Mouse (Mus musculus) forebrain, postnatal 0 days (tissue): ENCODE data around the gene Fkbp3. TPM values are rescaled to one million over a fixed set of nuclear protein-coding genes. Genes with fewer than 3 reads are reported as not detected.
A peak's percentile ranks its signal among the peaks of the same experiment; 100 is the strongest.

Experiments
- ATAC-seq: fragments of 200-750 bp; cut with Nextera tagmentation; 2 replicates; pipeline ENCODE4 v1.8.0; 2017; ENCODE audit warnings: mild to moderate bottlenecking, moderate library complexity
- DNase-seq: peaks from one replicate; pipeline ENCODE4 v3.0.0-alpha.2; 2015
- H3K27ac ChIP-seq: fragments of 300-500 bp; sonication (generic); 2 replicates; pipeline ENCODE4 v1.5.1; 2014; ENCODE audit warnings: low read depth, mild to moderate bottlenecking, antibody characterized with exemption, low read length, moderate library complexity, mixed read lengths
- H3K27me3 ChIP-seq: fragments of 300-500 bp; sonication (generic); 2 replicates; pipeline ENCODE4 v1.6.1; 2014; ENCODE audit warnings: mild to moderate bottlenecking, low read length, mixed read lengths; ENCODE audit not compliant: insufficient read depth
- H3K36me3 ChIP-seq: fragments of 300-500 bp; sonication (generic); 2 replicates; pipeline ENCODE4 v1.6.1; 2014; ENCODE audit warnings: mild to moderate bottlenecking, moderate library complexity; ENCODE audit not compliant: insufficient read depth
- H3K4me1 ChIP-seq: fragments of 300-500 bp; sonication (generic); 2 replicates; pipeline ENCODE4 v1.6.1; 2014; ENCODE audit warnings: antibody characterized with exemption; ENCODE audit not compliant: insufficient read depth
- H3K4me2 ChIP-seq: fragments of 300-500 bp; sonication (generic); 2 replicates; pipeline ENCODE4 v1.6.1; 2014; ENCODE audit warnings: low read depth, mild to moderate bottlenecking, moderate library complexity
- H3K4me3 ChIP-seq: fragments of 300-500 bp; sonication (generic); 2 replicates; pipeline ENCODE4 v1.5.1; 2014; ENCODE audit warnings: low read depth, low read length, mixed read lengths
- H3K9ac ChIP-seq: fragments of 300-500 bp; sonication (generic); 2 replicates; pipeline ENCODE4 v1.6.1; 2014; ENCODE audit warnings: mild to moderate bottlenecking
- H3K9me3 ChIP-seq: fragments of 300-500 bp; sonication (generic); 2 replicates; pipeline ENCODE4 v1.6.1; 2016; ENCODE audit warnings: low read length
- CTCF ChIP-seq: sonication (generic); IDR thresholded peaks from 2 replicates; pipeline ENCODE4 v1.5.1; 2016; ENCODE audit warnings: antibody characterized with exemption, control low read depth, low read depth
- WGBS: fragments of 180-500 bp; shearing (Covaris S2); extraction: QIAGEN DNeasy Blood & Tissue Kit; methylation state at CpG from one replicate; pipeline ENCODE4 v1.1.7; 2014; 5-methylcytosine and 5-hydroxymethylcytosine counted together
- polyA plus RNA-seq: library from polyadenylated mRNA; unstranded; fragments of >200 nt; fragmentation: Nextera tagmentation; extraction: Ambion mirVana; gene quantifications from 2 replicates; pipeline ENCODE4 v1.2.1, GENCODE M21; 2015
- total RNA-seq: library from RNA; depleted of rRNA; stranded (reverse); fragments of >200 nt; gene quantifications from 2 replicates; pipeline ENCODE4 v1.2.3, GENCODE M21; 2014

Fkbp3 gene
- total and polyA plus RNA-seq, 2 experiments from 2014 or later = 254 to 430 TPM

DNA sequence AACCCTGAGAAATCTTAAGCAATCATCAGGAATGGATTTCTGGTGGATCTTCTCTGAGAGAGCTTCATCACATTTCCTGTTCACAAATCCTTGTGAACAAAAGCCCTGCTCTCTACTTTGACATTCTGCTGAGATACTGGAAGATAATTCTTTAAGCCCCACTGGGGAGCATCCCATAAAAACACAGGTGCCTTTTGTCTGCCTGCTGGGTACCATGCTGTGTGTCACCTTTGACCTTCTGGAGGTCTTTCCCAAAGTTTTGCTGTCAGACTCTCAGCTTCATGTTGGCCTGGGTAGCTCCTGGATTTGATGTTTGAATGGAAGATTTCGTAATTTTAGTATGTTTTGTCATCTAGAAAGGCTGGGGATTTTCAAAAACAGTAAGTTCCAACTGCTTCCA, 34.9 kb upstream of the Fkbp3 start:
- H3K4me3 ChIP-seq = no peak overlapping the region
- no peaks in the 10 kb centered on the region for H3K4me1 ChIP-seq
- no peak for TF ChIP-seq CTCF
- H3K36me3 ChIP-seq = peaks cover 20% of the 10 kb centered on the region
- H3K27ac ChIP-seq = no peak overlapping the region
- DNase-seq (no peak), ATAC-seq (no peak)
- 84% methylated on average over 1 of the region's 1 CpGs for WGBS
- no peaks in the 10 kb centered on the region for H3K9me3 ChIP-seq
- no peaks in the 10 kb centered on the region for H3K27me3 ChIP-seq
- no peak overlapping the region for H3K9ac ChIP-seq
- H3K4me2 ChIP-seq = no peak overlapping the region

DNA sequence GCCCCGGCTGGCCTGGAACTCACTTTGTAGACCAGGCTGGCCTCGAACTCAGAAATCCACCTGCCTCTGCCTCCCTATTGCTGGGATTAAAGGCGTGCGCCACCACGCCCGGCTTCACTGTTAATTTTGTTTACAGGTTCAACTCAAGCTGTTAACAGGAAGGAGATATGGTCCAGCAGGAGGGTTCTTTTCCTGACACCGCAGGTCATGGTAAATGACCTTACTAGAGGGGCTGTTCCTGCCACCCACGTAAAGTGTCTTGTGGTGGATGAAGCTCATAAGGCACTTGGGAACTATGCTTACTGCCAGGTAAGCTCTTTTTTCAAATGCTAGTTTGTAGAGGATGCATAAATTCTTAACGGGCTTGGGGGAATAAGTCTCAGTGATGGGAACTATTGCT, 3.1 kb upstream of the Fkbp3 start:
- no peak for DNase-seq
- H3K27ac ChIP-seq = no peak overlapping the region
- WGBS = 91% methylated on average over 9 of the region's 9 CpGs
- no peak for ATAC-seq
- TF ChIP-seq CTCF = no peak
- H3K4me1 ChIP-seq = peaks cover 15% of the 10 kb centered on the region; the same call in 1 of the 2 replicates
- H3K27me3 ChIP-seq = no peaks in the 10 kb centered on the region
- H3K9ac ChIP-seq = no peak overlapping the region
- peak overlapping the region; percentile 90 for H3K4me3 ChIP-seq
- no peaks in the 10 kb centered on the region for H3K9me3 ChIP-seq
- H3K36me3 ChIP-seq = no peaks in the 10 kb centered on the region
- peak overlapping the region; percentile 83 for H3K4me2 ChIP-seq

DNA sequence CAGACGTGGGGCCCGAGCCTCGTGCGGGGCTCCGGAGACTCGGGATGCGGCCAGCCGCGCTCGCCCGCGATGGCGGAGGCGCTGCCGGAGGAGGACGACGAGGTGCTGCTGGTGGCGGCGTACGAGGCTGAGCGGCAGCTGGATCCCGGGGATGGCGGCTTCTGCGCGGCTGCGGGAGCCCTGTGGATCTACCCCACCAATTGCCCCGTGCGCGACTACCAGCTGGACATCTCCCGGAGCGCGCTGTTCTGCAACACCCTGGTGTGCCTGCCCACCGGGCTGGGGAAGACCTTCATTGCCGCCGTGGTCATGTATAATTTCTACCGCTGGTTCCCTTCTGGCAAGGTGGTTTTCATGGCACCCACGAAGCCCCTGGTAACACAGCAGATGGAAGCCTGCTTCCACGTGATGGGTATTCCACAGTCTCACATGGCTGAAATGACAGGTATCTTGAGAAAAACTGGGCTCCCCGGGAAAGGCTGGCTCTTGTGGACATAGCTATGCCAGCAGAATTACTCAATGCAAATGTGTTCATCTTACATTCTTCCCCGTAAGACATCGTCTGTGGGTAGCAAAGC, 2.0 kb upstream of the Fkbp3 start:
- peak overlapping the region; percentile 83 for H3K4me2 ChIP-seq
- H3K9me3 ChIP-seq = no peaks in the 10 kb centered on the region
- H3K9ac ChIP-seq = peak overlapping the region; percentile 75
- peak overlapping the region; percentile 90 for H3K4me3 ChIP-seq
- TF ChIP-seq CTCF = no peak
- H3K27ac ChIP-seq = peak overlapping the region; percentile 88
- H3K27me3 ChIP-seq = no peaks in the 10 kb centered on the region
- WGBS = 2% methylated on average over 40 of the region's 41 CpGs
- peaks cover 15% of the 10 kb centered on the region; the same call in 1 of the 2 replicates for H3K4me1 ChIP-seq
- DNase-seq (peak; percentile 49), ATAC-seq (peak; percentile 2)
- H3K36me3 ChIP-seq = no peaks in the 10 kb centered on the region

DNA sequence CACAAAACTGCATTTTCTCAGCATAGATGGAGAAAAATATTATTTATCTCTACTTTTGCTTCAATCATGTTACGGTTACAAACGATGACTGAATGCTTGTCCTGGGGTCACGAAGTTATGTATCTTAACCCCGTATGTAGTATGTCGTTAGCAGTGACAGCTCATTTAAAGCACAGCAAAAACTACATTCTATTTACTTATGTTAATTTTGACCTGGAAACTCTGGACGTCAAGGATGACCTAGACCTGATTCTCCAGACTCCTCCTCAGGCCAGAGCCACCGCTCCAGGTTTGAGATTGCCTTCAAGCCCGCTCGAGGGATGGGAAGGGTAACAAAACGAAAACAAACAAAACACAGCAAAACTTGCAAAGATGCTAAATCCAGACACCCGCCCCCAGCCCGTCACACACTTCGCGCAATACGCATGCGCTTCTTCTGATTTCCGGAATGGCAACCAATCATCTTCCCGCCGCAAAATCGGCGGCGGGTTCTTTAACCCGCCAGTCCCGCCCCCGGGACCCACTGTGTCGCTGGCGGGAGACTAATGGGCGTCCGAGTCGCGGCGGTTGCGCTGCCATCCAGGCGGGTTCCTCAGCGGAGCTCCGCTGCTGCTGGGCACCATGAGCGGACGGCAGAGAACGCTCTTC, 1.4 kb upstream of the Fkbp3 start, which contains the start of gene Fancm:
Gene Fancm (plus strand): TSS at position 519 of the 648 bp plus-strand sequence.
- Histone ChIP-seq H3K9ac (peak within 1 kb of the TSS; percentile 75), H3K4me2 (peak within 1 kb of the TSS; percentile 83), H3K4me1 (peaks cover 15% of the 10 kb centered on the region; the same call in 1 of the 2 replicates), H3K36me3 (no peaks in the 10 kb centered on the region), H3K27ac (peak within 1 kb of the TSS; percentile 97), H3K27me3 (no peaks in the 10 kb centered on the region), H3K4me3 (peak within 1 kb of the TSS; percentile 90), H3K9me3 (no peaks in the 10 kb centered on the region)
- WGBS = 1% methylated on average over 39 of the region's 39 CpGs
- ATAC-seq (peak; percentile 65), DNase-seq (peak; percentile 96)
- TF ChIP-seq CTCF = no peak

DNA sequence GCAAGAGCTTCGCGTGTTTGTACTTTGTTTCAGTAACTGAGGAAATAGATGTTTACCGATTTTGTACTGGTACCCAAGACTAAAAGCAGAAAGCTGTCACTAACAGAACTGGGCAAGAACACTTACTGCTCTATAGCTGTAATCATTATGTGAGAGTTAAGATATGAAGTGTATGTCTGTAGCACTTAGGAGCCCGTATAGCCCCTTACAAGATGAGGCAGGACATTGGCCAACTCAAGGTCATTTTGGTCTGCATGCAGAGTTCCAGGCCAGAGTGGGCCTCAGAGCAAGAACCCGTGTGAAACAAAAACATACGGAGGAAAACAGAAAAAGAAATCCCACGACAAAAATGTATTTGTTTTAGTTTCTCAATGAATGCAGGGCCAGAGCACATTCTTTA, 844 bp upstream of the Fkbp3 start:
- Histone ChIP-seq H3K27ac (peak overlapping the region; percentile 97), H3K36me3 (no peaks in the 10 kb centered on the region), H3K27me3 (no peaks in the 10 kb centered on the region), H3K4me3 (peak overlapping the region; percentile 90), H3K4me1 (peaks cover 15% of the 10 kb centered on the region; the same call in 1 of the 2 replicates), H3K4me2 (peak overlapping the region; percentile 83), H3K9me3 (no peaks in the 10 kb centered on the region), H3K9ac (peak overlapping the region; percentile 75; the same call in 1 of the 2 replicates)
- WGBS = 41% methylated on average over 7 of the region's 7 CpGs
- no peak for ATAC-seq
- no peak for TF ChIP-seq CTCF
- DNase-seq = no peak

DNA sequence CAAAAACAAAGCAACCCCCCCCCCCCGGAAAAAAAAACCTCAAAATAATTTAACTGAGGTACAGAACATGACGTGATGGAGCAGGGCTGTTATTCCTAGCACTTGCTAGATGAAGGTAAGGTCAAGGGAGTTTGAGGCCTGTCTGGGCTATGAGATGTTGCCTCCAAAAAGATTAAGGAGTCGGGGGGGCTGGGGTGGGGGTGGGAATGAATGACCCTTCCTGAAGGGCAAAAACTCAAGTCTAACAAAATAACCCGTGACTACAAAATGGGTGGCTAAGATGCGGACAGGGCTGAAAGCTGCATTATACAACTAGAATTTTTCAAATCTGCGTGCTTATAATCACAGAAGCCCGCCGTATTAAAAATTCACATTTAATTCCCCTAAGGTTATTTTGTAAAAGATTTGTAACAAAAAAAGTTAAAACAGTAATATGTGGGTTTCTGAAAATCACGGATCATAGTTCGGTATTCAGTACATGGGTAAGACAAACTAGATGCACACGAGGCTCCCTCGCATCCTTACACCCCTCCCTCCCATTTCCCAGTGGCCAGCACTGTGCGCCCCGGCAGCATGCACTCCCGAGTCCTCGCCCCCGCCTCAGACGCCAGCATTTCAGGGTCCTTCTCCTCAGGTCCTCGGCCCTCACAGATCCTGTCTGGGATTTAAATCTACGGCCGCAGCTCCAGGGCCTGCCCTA, 746 bp downstream of the Fkbp3 start:
- DNase-seq = no peak
- TF ChIP-seq CTCF = no peak
- Histone ChIP-seq H3K9ac (peak overlapping the region; percentile 98), H3K36me3 (peaks cover 10% of the 10 kb centered on the region; the same call in 1 of the 2 replicates), H3K27me3 (no peaks in the 10 kb centered on the region), H3K27ac (peak overlapping the region; percentile 97), H3K9me3 (no peaks in the 10 kb centered on the region), H3K4me2 (peak overlapping the region; percentile 83), H3K4me3 (peak overlapping the region; percentile 90), H3K4me1 (peaks cover 15% of the 10 kb centered on the region; the same call in 1 of the 2 replicates)
- 3% methylated on average over 21 of the region's 21 CpGs for WGBS
- peak; percentile 58 for ATAC-seq

DNA sequence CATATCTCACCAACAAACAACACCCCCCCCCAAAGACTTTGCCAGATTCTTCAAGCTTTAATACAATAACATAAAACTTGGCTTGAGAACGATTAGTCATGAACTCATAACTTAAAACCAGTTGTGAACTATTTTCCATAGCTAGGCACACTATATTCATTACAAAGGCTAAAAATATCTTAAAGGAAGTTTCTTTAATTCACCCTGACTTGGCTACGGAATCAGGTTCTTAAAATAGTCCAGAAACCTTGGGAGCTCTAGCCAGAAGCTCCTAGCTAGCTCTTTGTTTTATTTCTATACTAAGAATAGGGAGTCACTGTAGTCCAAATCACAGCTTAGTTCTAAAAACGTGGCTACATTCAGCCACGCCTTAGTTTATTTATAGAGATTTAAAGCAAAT, 5.4 kb downstream of the Fkbp3 start:
- Histone ChIP-seq H3K4me2 (no peak overlapping the region), H3K4me1 (no peaks in the 10 kb centered on the region), H3K27ac (no peak overlapping the region), H3K4me3 (no peak overlapping the region), H3K36me3 (peaks cover 27% of the 10 kb centered on the region), H3K27me3 (no peaks in the 10 kb centered on the region), H3K9ac (no peak overlapping the region), H3K9me3 (no peaks in the 10 kb centered on the region)
- no peak for TF ChIP-seq CTCF
- ATAC-seq = no peak
- DNase-seq = no peak
- 74% methylated on average over 4 of the region's 4 CpGs for WGBS
